Mouse (Mus musculus) heart, adult 2 months (tissue): ENCODE data around the gene Scarf2.

ENCODE experiments used
- CTCF ChIP-seq: fragments of 200-600 bp; IDR thresholded peaks from 2 replicates; pipeline ENCODE4 v1.8.1; 2022; ENCODE audit warnings: antibody characterized with exemption, mild to moderate bottlenecking, moderate library complexity
- EP300 ChIP-seq: fragments of 200-500 bp; IDR thresholded peaks from 2 replicates; pipeline ENCODE4 v1.6.1; 2011; ENCODE audit warnings: low read depth, low read length, control low read depth; ENCODE audit not compliant: insufficient read depth
- POLR2A ChIP-seq: fragments of 200-500 bp; IDR thresholded peaks from 2 replicates; pipeline ENCODE4 v1.6.1; 2011; ENCODE audit warnings: mild to moderate bottlenecking, low read depth, low read length, control low read depth; ENCODE audit not compliant: insufficient read depth

DNA sequence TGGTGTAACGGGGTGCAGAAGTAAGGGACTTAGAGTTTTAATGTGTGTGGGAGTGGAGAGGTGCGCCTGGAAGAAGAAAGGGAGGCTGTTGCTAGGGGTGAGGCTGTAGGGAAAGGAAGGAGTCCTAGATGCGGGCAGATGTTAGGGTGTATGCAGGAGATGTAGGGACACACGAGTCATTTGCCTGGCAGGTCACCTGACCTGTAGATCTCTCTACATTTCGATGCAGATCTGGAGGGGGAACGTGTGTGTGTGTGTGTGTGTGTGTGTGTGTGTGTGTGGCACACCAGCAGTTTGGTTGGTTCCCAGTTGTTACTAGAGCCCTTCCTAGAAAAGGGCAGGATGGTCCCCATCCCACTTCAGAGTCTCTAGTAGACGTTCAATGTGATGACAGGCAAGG, 7.9 kb downstream of the Scarf2 start:
- TF ChIP-seq CTCF (no peak), POLR2A (no peak), EP300 (no peak)
